Mouse (Mus musculus) gastrocnemius, adult 2 months (tissue): ENCODE results near the gene Tomm34. TPM values are rescaled to one million over a fixed set of nuclear protein-coding genes. Genes with fewer than 3 reads are reported as not detected.
"Not testable (repeated sequence)": the region's sequence is repeated elsewhere in the genome, so short reads cannot be mapped to it uniquely, and the experiment has no call there.

Experiments used
- DNase-seq: peaks from one replicate; pipeline ENCODE4 v3.0.0; 2022
- H3K27ac ChIP-seq: fragments of 200-600 bp; 2 replicates; pipeline ENCODE4 v1.8.1; 2022; ENCODE audit warnings: mild to moderate bottlenecking
- H3K4me3 ChIP-seq: fragments of 200-600 bp; 2 replicates; pipeline ENCODE4 v1.8.1; 2022; ENCODE audit warnings: mild to moderate bottlenecking, moderate library complexity
- CTCF ChIP-seq: fragments of 200-600 bp; IDR thresholded peaks from 2 replicates; pipeline ENCODE4 v1.8.1; 2022; ENCODE audit warnings: antibody characterized with exemption, mild to moderate bottlenecking, moderate library complexity
- intact Hi-C: fragments of 180-260 bp; cut with DNase I; formaldehyde crosslinking; loops from one replicate; pipeline ENCODE4 v1.15.1; 2025
- total RNA-seq, 2 experiments: library from RNA; stranded (reverse); gene quantifications; 2 replicates each; pipeline ENCODE4 v1.2.3; 2021

Tomm34 gene
- total RNA-seq, 2 experiments from 2014 or later, result 12.5 to 16.3 TPM

DNA sequence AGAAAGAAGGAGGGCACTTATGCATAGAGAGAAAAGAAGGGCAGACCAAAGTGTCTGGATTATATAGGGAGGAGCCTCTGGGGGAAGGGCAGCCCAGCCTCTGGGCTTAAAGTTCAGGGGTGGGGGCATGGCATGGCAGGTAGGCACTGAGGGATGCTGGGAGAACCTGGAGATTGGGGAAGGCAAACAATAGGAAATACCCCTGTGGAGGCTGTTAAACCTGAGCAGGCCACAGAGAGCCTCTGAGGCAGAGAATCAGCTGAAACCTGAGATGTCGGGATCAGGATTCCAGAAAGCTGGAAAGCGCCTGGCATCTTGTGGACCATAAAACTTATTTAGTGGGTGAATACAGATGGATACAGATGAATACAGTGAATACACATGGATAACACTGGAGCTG, 1.1 kb upstream of the Tomm34 start:
- H3K27ac ChIP-seq, result no peak overlapping the region
- H3K4me3 ChIP-seq, result no peak overlapping the region
- intact Hi-C loops, result loop anchor here (5.0 kb wide), 1 partner anchor 75 kb away; no protein-coding TSS in a partner anchor
- no peak for TF ChIP-seq CTCF
- no peak for DNase-seq

DNA sequence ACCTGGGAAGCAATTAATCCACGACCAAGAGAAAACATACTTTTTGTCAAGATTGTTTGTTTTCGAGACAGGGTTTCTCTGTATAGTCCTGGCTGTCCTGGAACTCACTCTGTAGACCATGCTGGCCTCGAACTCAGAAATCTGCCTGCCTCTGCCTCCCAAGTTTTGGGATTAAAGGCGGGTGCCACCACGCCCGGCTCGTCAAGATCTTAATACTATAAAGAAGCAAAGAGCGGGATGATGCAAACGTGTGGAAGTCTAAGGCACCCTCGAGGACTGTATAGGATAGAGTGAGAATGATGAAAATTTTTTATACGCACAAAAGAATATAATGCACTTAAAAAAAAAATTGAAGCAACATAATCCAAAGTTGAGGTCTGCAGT, 460 bp upstream of the Tomm34 start:
- DNase-seq, result not testable (repeated sequence)
- intact Hi-C loops, result loop anchor here (5.0 kb wide), 1 partner anchor 74 kb away; no protein-coding TSS in a partner anchor
- peak overlapping the region; percentile 99 for H3K4me3 ChIP-seq
- peak overlapping the region; percentile 90 for H3K27ac ChIP-seq

- no peak for TF ChIP-seq CTCF
- peak within 1 kb of the TSS; percentile 90 for H3K27ac ChIP-seq
- H3K4me3 ChIP-seq, result peak within 1 kb of the TSS; percentile 99
- no peak for DNase-seq
- intact Hi-C loops, result loop anchor here (5.0 kb wide), 1 partner anchor 73 kb away; no protein-coding TSS in a partner anchor
Observed at GRCm38 (mm10) chr2:164070142-164070764, 716 bp downstream of the Tomm34 start, which contains the start of gene Stk4. Stk4 (plus strand) TSS chr2:164070322.

DNA sequence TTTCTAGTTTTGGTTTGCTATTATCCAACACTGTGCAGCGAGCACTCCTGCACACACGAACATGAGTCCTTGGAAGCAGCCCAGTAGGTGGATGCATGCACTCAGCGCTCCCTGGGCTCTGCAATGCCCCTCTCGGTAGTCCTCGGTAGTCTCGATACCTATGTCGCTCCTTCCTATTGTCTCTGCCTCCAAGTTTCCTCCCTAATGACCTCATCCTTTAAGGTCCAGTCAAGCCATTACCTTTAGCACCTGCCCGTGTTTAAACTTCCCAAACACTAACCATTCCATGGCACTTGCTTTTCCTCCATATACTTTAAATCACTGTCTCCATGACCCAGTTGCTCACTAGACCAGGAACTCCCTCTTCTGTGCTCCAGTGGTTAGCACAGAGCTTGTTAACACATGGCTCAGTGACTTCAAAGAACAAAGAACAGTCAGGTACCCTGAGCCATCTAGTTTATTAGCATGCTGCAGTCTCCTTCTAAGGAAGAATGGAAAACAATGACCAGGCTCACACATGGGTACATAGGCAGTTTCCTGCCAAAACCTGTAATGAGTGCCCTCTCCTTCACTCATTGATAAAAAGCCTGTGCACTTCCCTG, 11.2 kb downstream of the Tomm34 start:
- TF ChIP-seq CTCF, result no peak
- intact Hi-C loops, result no loop called here
- no peak for DNase-seq
- Histone ChIP-seq H3K4me3 (no peak overlapping the region), H3K27ac (no peak overlapping the region)

- H3K27ac ChIP-seq, result peak overlapping the region; percentile 87
- intact Hi-C loops, result no loop called here
- DNase-seq, result no peak
- no peak for TF ChIP-seq CTCF
- no peak overlapping the region for H3K4me3 ChIP-seq
Observed at GRCm38 (mm10) chr2:164054671-164055070, 16.3 kb downstream of the Tomm34 start.

DNA sequence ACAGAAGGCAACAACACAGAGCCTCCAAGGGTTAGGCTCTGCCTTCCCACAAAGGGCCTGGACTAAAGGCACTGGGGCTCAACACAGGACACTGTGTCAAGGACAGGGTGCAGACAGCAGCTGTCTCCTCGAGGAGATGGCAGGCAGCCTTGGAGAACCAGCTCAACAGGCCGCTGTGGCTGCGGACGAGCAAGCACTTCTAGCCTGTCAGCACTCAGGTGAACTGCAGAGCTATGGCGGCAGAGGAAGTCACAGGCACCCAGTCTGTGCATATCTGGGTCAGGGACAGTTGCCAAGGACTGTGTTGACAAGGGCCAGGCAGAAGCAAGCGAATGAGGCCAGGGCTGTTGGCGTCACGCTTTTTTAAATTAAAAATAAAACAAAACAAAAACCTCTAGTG, 17.2 kb downstream of the Tomm34 start:
- DNase-seq, result peak; percentile 76
- TF ChIP-seq CTCF, result no peak
- Histone ChIP-seq H3K4me3 (no peak overlapping the region), H3K27ac (peak overlapping the region; percentile 87)
- intact Hi-C loops, result no loop called here

GRCm38 (mm10) chr2:164047197-164047690, 23.7 kb downstream of the Tomm34 start:
- intact Hi-C loops, result no loop called here
- no peak for TF ChIP-seq CTCF
- DNase-seq, result no peak
- Histone ChIP-seq H3K27ac (0 out of 2 replicates have a peak overlapping the region, but pooled peaks have one; percentile 40), H3K4me3 (peak overlapping the region; percentile 59)

DNA sequence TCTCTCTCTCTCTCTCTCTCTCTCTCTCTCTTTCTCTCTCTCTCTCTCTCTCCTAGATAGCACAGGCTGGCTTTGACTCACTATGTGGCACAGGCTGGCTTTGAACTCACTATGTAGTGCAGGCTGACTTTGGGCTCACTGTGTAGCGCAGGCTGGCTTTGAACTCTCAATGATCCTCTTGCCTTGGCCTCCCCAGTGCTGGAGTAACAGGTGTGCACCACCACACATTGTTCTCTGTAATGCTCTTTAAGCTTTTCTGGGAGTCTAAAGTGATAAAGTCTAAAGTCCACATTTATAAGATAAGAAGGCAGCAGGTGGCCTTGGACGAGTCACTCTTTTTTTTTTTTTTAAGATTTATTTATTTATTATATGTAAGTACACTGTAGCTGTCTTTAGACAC, 29.4 kb downstream of the Tomm34 start:
- intact Hi-C loops, result no loop called here
- Histone ChIP-seq H3K4me3 (no peak overlapping the region), H3K27ac (no peak overlapping the region)
- DNase-seq, result no peak
- no peak for TF ChIP-seq CTCF

- H3K4me3 ChIP-seq, result no peak overlapping the region
- intact Hi-C loops, result no loop called here
- no peak for DNase-seq
- H3K27ac ChIP-seq, result no peak overlapping the region
- no peak for TF ChIP-seq CTCF
Observed at GRCm38 (mm10) chr2:164040949-164041348, 30.0 kb downstream of the Tomm34 start.

DNA sequence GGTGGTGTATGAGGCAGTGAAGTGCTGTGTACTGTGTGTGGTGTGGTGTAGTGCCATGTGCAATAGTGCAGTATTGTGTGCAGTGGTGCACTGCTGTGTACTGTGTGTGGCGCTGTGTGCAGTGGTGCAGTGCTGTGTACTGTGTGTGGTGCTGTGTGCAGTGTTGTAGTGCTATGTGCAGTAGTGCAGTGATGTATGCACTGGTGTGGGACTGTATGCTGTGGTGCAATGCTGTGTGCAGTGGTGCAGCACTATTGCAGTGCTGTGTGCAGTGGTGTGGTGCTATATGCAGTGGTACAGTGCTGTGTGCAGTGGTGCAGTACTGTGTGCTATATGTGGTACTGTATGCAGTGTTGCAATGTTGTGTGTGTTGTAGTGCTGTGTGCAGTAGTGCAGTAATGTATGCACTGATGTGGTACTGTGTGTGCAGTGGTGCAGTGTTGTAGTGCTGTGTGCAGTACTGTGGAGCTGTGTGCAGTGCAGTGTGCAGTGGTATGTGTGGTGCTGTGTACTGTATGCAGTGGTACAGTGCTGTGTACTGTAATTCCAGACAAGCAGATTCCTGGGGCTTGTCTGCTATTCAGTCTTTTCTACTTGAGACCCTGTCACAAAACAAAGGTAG, 32.5 kb downstream of the Tomm34 start:
- no peak for TF ChIP-seq CTCF
- no peak for DNase-seq
- intact Hi-C loops, result no loop called here

GRCm38 (mm10) chr2:164036520-164037019, 34.4 kb downstream of the Tomm34 start:
- DNase-seq, result peak; percentile 31
- no peak for TF ChIP-seq CTCF
- Histone ChIP-seq H3K4me3 (no peak overlapping the region), H3K27ac (no peak overlapping the region)
- intact Hi-C loops, result no loop called here

More for the DNA sequence above, 32.5 kb downstream of the Tomm34 start:
- no peak overlapping the region for H3K27ac ChIP-seq
- no peak overlapping the region for H3K4me3 ChIP-seq

DNA sequence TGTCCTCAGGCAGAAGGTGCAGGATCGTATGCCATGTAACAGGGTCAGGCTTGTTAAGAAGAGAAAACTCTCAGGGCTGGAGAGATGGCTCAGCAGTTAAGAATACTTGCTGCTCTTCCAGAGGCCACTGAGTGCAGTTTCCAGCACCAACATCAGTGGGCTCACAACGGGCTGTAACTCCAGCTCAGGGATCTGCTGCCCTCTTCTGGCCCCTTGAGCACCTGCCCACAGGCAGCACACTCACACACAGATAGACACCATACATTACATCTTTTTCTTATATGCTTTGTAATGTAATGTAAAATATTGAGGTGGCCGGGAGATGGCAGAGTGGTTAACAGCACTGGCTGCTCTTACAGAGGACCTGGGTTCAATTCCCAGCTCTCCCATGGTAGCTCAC, 38.0 kb downstream of the Tomm34 start:
- intact Hi-C loops, result no loop called here
- DNase-seq, result no peak
- H3K27ac ChIP-seq, result no peak overlapping the region
- H3K4me3 ChIP-seq, result no peak overlapping the region
- TF ChIP-seq CTCF, result no peak

- H3K4me3 ChIP-seq, result no peak overlapping the region
- intact Hi-C loops, result no loop called here
- TF ChIP-seq CTCF, result no peak
- no peak overlapping the region for H3K27ac ChIP-seq
- no peak for DNase-seq
Observed at GRCm38 (mm10) chr2:164031147-164031546, 39.8 kb downstream of the Tomm34 start.
